Mouse (Mus musculus) thymus, postnatal 4 days (tissue): ENCODE measurements around the gene Gjb3.
A peak's percentile ranks its signal among the peaks of the same experiment; 100 is the strongest.

Source experiments
- DNase-seq: peaks from one replicate; pipeline ENCODE4 v3.0.0; 2021

The Gjb3 gene

GRCm38 (mm10) chr4:127334870-127335504 is 4.3 kb upstream of the Gjb3 start:
- no peak for DNase-seq

DNA sequence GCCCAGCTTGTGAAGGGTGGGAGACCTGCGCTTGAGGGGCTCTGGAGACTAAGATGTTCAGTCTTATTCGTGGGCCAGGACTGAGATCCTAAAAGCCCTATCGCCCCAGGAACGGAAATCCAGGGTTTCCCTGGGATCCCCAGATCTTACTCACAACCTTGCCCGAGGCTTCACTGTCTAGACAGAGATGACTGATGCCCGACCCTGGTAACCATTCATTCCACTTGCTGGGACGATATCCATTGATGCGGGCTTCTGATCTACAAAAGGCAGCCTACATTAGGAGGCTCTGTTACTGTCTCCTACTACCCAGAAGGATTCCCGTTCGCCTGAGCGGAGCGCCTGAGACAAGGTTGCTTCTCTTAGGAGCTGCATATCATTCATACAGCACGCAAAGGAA is 527 bp upstream of the Gjb3 start:
- DNase-seq, result no peak

GRCm38 (mm10) chr4:127329751-127330150 is 893 bp downstream of the Gjb3 start:
- DNase-seq, result no peak

- DNase-seq, result no peak
These were observed 1.6 kb downstream of the Gjb3 start for GRCm38 (mm10) chr4:127329046-127329445.

DNA sequence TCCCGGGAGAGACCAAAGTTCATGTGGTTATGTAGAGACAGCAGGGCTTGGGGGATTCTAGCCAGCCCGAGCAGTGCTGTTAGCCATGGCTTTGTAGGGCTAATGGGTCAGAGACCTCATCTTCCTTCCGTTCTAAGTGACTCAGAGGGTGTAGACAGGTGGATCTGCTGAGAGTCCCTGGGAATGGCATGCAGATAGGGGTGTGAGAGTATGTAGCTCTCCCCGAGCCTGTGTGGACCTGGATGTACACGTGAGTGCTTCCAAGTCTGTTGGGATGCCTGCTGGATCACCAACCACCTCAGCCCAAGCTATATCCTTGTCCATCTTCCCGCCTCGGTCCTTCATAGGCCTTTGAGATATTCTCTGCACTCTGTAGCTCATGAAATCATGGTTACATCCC is 2.3 kb downstream of the Gjb3 start:
- DNase-seq, result no peak

- DNase-seq, result no peak
These were observed 2.9 kb downstream of the Gjb3 start for GRCm38 (mm10) chr4:127327749-127328148.

DNA sequence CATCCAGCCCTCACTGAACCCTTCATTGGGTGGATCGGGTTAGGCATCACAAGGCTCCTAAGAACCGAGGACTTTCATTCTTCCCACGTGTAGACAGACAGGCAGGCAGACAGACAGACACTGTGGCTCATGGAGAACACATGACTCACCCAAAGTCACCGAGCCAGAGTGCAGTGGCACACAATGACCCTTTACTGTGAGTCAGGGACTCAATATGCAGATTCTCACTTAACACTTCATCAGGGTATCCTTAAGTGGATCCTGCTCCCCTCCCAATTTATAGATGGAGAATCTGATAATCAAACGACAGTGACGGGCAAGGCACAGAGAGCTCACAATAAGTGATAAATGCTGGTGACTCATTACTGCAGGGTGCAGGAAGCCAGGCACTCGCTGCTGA is 3.4 kb downstream of the Gjb3 start:
- DNase-seq, result no peak

DNA sequence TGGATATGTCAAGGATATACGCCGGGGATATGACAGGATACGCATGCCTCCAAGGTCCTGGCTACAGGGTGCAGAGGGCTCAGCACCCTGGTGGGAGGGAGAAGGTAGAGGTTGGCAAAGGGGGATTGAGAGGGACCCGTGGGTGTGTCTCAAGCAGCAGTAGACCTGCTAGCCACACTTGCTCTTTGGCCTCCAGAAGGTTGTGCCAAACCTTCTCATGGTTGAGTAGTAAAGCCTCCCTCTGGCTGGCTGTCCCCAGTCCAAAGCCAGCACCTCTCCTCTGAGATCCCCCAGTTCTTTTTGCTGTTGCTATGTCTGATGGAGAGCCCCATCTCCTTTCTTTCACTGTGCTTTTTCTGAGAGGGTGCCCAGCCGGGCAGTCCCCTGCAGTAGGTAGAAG is 5.4 kb downstream of the Gjb3 start:
- DNase-seq, result no peak

GRCm38 (mm10) chr4:127324759-127325158 is 5.9 kb downstream of the Gjb3 start:
- DNase-seq, result peak; percentile 84

- no peak for DNase-seq
These were observed 6.3 kb downstream of the Gjb3 start for GRCm38 (mm10) chr4:127324296-127324695.

GRCm38 (mm10) chr4:127323651-127324050 is 7.0 kb downstream of the Gjb3 start:
- no peak for DNase-seq

- DNase-seq, result peak; percentile 66
These were observed 11.0 kb downstream of the Gjb3 start for GRCm38 (mm10) chr4:127319613-127320012.

DNA sequence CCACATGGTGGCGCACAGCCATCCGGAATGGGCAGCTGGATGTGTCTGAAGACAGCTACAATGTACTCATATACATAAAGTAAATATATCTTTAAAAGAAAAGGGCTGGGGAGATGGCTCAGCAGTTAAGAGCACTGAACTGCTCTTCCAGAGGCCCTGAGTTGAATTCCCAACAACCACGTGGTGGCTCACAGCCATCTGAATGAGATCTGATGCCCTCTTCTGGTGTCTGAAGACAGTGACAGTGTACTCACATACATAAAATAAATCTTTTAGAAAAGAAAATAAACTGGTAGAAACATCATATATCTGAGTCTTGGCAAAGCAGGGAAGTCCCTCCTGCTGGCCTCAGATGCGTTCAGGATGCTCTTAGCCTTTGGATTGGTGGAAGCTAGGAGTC is 13.5 kb downstream of the Gjb3 start:
- DNase-seq, result no peak

DNA sequence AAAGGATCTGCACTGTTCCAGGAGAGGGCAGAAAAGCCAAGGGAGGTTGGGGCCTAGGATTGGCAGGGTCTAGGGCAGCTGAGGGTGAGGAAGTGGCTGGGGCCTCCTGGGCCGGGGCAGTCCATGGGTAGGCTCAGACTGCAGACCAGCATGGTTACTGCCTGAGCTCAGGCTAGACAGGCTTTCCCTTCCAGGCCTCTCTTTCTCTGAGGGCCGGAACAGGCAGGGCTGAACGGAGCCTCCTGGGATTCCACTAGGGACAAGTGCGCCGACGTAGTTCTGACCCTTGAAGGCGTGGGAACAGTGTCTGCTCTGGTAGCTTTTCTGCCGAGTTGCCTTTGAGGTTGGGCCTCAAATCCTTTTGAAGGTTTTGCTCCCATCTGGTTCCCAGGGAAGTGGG is 14.9 kb downstream of the Gjb3 start:
- no peak for DNase-seq

DNA sequence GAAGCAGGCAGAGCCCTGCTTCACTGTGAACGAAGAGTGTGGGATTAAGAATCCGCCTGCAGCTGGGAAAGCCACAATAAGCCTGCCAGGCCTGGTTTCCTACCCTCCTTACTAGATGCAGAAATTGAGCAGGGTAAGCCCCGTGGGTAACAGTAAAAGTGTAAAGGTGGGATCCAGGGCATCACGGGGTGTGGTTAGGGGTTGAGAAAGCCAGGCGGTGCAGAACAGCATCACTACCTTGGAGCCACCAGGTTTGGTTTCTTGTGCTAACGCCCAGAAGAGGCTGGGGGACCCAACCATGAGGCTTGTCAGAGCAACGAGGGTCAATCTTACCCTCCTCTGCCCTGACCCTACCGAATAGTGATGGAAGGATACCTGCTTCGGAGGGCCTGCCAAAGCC is 16.1 kb downstream of the Gjb3 start:
- DNase-seq, result no peak

DNA sequence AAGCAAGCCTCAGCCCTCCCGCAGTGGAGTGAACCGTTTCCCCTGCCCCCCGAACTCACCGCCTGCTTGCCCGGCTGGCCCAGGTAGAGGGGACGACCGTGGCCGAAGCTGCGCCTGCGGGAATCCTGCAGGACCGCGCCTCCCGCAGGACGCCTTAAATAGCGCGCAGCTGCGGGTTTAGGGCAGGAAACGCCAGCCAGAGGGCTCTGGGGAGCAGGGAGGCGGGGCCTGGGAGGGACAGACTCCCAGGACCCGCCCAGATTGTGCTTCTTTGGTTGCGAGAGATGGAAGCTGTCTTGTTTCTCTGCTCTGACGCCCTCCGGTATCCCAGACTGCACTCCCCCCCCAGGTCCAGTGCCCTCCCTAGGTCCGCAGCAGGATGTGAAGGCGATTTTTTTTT is 16.8 kb downstream of the Gjb3 start, which contains the start of gene Gja4:
Gene Gja4, minus strand, starts transcription at position 179 of the 400 bp plus-strand sequence.
- DNase-seq, result peak; percentile 74

DNA sequence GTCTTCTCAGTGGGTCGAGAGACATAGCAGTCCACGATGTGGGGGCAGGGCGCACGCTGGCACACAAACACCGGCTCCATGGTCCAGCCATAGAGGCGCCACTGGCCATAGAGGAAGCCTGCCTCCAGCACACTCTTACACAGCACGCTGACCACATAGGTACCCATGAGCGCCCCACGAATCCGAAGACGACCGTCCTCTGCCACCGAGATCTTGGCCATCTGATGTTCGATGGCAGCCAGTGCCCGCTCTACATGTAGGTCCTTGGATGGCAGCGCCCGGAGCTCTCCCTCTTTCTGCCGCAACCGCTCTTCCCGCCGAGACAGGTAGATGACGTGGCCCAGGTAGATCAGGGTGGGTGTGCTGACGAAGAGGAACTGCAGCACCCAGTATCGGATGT is 18.3 kb downstream of the Gjb3 start:
- no peak for DNase-seq

DNA sequence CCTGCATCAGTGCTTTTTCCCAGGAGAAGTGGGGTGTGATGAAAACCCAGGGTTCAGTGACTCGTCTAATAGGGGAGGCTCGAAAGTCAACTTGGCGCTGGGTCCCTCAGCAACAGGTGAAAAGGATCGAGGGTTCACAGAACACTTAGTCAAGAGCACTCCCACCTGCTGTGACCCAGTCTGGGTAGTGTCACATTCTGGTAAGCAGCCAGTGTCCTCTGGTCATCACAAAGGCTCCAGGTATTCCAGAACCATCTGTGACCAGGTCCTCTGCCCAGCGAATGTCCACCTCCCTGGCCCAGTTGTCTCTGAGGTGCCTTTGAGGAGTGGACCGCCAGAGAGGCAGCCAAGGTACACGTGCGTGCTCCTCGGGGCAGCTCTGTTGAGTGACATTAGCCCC is 19.1 kb downstream of the Gjb3 start:
- no peak for DNase-seq

DNA sequence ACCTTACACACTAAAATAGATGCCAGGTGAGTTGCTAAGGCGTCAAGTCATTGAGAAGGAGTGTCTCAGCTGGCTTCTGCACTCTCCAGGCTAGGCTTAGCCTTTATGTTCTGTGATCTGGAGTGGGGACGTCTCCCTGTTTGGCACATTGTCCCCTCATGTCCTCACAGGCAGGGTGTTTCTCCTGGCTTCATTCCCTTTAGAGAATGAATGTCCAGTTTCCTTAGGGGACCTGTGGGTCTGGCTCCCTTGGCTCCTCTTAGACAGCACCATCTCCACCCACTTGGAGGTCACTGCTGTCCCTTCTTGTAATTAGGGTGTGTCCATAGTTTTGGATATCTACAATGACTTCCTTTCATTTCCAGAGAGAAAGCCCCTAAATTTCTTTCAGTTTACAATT is 23.7 kb downstream of the Gjb3 start:
- no peak for DNase-seq

DNA sequence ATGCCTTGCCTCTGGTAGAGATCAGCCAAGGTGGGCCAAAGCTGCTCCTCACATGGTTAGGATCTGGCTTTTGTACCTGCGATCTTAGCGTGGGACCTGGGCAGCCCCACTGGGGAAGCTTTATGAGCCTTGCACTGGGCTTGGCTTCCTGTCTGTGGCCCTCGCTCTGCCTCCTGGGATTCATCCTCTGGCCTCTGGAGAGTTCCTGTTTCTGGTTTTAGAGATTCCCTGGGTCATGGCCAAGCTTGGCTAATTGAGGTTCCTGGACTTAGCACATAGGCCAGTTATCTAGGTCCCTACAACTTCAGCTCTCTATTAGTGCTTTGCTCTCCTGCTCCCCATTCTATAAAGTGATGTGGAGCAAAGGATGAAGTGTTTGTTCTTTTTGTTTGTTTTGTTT is 26.8 kb downstream of the Gjb3 start:
- DNase-seq, result no peak

DNA sequence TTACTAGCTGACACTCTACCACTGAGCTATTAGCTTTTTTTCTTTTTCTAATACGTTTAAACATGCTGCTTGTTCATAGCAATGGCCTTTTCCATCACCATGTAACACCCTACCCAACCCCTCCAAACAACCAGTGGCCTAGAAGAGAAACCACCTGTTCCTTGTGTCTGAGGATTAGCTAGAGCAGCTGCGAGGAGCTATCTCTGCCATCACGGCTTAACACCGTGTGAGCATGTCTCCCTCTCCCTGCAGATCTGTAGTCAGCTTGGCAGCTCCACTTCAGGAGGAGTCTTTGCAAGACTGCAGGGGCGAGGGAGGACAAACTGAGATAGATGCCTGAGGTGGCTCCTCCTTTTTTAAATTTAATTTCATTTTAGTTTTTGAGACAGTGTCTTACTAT is 30.1 kb downstream of the Gjb3 start:
- DNase-seq, result no peak

DNA sequence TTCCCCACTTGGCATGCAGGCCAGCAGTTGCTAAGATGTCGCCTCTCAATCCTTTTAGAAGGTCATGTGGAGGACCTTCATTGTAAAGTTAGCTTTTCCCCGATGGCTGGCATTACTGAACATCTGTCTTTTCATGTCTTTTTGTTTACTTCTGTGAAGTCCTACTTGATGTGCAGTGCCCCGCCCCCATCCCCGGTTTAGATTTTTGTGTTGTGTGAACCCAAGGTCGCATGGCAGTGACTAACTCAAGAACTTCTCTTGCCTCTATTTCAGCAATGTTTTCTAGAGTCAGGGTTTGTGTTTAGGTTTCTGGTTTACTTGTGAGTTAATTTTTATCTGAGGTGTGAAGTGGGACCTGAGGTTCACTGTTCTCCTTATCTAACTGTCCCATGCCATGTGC is 38.0 kb downstream of the Gjb3 start:
- no peak for DNase-seq

DNA sequence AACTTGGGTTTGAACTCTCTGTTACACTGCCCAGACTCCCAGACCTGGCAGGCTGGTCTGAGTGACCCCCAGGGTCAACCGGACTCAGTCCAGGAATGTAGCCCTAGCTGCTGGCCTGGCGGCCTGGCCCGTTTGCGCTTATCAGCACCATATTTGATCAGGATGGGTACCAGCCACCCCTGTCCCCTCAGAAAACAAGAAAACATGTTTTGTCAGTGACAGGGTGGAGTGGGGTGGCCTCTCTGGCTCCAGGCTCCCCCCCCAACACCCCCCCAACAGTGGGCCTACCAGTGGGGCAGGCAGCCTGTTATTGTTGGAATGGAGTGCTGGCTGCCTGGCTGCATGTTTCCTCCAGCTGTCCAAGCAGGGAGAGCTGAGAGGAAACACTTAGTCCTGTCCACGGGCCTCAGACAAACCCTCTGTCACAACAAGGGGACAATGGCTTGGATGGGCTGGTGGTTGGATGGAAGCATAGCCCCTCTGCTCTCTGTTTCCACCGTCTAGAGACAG is 41.5 kb downstream of the Gjb3 start:
- DNase-seq, result no peak

GRCm38 (mm10) chr4:127286907-127287306 is 43.7 kb downstream of the Gjb3 start:
- no peak for DNase-seq

GRCm38 (mm10) chr4:127279241-127279640 is 51.4 kb downstream of the Gjb3 start:
- DNase-seq, result no peak
